Mouse (Mus musculus) cerebellum, adult 2 months (tissue): ENCODE measurements at regions not wholly inside any gene's neighbourhood (a gene's known extent, or its start where the extent isn't known, plus 50 kb on each side); places are given as distances from the start of the nearest gene placed in this dataset.

ENCODE experiments used
- CTCF ChIP-seq: fragments of 200-500 bp; IDR thresholded peaks from 2 replicates; pipeline ENCODE4 v1.5.1; 2011; ENCODE audit warnings: low read depth, mild to moderate bottlenecking, control low read depth, low read length, moderate library complexity, borderline replicate concordance; ENCODE audit not compliant: insufficient read depth
- POLR2A ChIP-seq: fragments of 200-500 bp; IDR thresholded peaks from 2 replicates; pipeline ENCODE4 v1.6.1; 2011; ENCODE audit warnings: low read length, control low read depth, borderline replicate concordance; ENCODE audit not compliant: insufficient read depth

- TF ChIP-seq CTCF, result no peak
- no peak for TF ChIP-seq POLR2A
Measured at GRCm38 (mm10) chr7:137935896-137936295, 461.6 kb downstream of the Tcerg1l start.
